Mouse (Mus musculus): ENCODE results near the gene Gm9945.

Gene Gm9945

GRCm38 (mm10) chr11:53479783-53480301, at the start of gene Gm9945, which contains the start of gene Sowaha:
Gm9945 (plus strand) TSS chr11:53480166.
Sowaha (minus strand) TSS chr11:53480274.
- no peak for DNase-seq (ENCODE audit: low spot score)

DNA sequence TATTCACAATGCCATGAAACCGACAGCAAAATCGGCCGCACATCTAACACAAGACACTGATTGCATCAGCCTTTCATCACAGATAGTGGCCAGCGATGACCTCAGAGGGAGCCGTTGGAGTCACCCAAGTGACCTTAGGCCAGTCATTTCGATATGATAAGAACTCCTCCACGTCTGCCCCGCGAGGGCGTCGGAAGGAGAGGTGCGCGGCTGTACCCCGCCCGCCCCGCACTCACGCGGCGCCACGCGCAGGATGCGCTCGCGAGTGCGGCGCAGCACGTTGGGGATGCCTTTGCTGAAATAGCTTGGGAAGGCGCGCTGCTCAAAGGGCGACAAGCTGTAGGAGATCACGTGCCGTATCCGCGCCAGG, 49.7 kb upstream of the Gm9945 start:
- DNase-seq (ENCODE audit: low spot score): no peak

GRCm38 (mm10) chr11:53430670-53431346, 49.2 kb upstream of the Gm9945 start, which contains the start of the genes Uqcrq and Gdf9:
Uqcrq (minus strand) TSS chr11:53430831.
Gdf9 (plus strand) TSS chr11:53431023.
- peak; percentile 99 for DNase-seq (ENCODE audit: low spot score)

GRCm38 (mm10) chr11:53431347-53432056, 48.5 kb upstream of the Gm9945 start:
- DNase-seq (ENCODE audit: low spot score): no peak

DNA sequence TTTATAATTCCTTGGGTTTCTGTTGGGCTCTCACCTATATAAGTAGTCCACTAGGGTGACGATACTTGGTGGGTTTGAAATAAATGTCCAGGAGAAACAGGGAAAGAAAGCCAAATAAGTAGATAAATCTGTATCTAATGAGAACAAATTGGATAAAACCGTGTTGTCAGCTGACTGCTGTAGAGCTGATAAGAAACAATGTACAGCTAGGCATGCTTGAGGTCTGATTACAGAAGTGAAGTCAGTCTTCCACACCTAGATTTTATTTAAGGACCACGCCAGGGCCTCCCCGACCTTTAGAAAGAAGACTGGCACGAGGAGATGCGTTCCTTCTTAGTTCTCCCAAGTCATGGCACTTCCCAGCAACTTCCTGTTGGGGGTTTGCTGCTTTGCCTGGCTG, 46.9 kb upstream of the Gm9945 start:
- no peak for DNase-seq (ENCODE audit: low spot score)

- no peak for DNase-seq (ENCODE audit: low spot score)
Observed at GRCm38 (mm10) chr11:53435504-53435903, 44.5 kb upstream of the Gm9945 start.

- DNase-seq (ENCODE audit: low spot score): no peak
Observed at GRCm38 (mm10) chr11:53436338-53436737, 43.6 kb upstream of the Gm9945 start.

- DNase-seq (ENCODE audit: low spot score): peak; percentile 37
Observed at GRCm38 (mm10) chr11:53441921-53442320, 38.0 kb upstream of the Gm9945 start.

DNA sequence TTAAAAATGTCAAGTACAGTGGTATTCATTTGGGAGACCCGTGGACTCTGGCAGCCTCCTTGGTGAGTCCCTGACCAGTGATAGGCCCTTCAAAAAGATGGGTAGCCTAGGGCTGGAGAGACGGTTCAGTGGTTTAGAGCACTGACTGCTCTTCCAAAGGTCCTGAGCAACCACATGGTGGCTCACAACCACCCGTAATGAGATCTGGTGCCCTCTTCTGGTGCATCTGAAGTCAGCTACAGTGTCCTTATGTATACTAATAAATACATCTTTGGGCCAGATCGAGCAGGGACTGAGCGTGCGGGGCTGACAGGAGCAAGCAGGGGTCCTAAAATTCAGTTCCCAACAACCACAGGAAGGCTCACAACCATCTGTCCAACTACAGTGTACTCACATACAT, 36.1 kb upstream of the Gm9945 start:
- peak; percentile 56 for DNase-seq (ENCODE audit: low spot score)

- no peak for DNase-seq (ENCODE audit: low spot score)
Observed at GRCm38 (mm10) chr11:53445562-53445961, 34.4 kb upstream of the Gm9945 start.

GRCm38 (mm10) chr11:53446183-53446582, 33.8 kb upstream of the Gm9945 start:
- DNase-seq (ENCODE audit: low spot score): no peak

DNA sequence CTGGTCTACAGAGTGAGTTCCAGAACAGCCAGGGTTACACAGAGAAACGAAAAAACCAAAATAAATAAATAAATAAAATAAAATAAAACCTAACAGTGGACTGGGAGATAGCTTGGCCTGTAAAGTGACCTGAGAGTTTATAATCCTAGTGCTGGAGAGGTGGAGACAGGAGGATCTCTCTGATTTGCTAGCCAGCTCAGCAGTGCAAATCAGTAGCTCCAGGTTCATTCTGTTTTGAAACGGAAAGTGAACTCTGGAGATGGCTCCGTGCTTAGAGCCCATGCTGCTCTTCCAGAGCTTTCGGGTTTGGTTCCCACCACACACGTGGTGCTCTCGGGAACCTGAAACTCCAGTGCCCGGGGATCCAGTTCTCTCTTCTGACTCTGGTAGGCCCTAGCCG, 32.0 kb upstream of the Gm9945 start:
- no peak for DNase-seq (ENCODE audit: low spot score)

GRCm38 (mm10) chr11:53448529-53448928, 31.4 kb upstream of the Gm9945 start:
- DNase-seq (ENCODE audit: low spot score): no peak

DNA sequence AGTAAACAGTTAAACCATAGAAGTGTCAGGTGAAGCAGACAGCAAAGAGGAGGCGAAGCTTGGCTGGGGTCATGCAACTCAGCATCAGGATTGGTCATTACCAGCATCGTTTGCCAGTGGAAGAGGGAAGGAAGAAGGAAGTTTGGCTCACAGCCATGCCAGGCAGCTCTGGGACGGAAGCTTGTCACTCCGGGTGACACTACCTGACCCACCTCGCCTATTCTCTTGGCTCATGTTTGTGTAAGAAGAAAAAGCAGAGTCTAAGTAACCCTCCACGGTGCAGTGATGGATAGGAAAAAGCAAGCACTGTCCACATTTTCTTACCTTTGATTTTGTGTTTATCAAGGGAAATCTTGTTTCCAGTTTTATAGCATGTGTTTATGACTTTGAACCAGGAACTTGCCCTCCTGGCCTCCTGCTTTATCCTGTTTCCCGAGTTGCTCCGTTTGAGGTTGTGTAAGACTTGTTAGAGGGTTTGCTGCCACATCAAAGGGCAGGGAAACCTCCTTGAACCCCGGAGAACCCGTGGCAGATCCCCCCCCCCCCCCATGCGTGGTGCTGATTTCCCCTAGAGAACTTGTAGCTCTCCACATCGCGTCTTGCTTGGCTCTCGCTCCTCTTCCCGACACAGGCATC, 29.8 kb upstream of the Gm9945 start:
- peak; percentile 34 for DNase-seq (ENCODE audit: low spot score)

- DNase-seq (ENCODE audit: low spot score): no peak
Observed at GRCm38 (mm10) chr11:53451361-53451760, 28.6 kb upstream of the Gm9945 start.

- DNase-seq (ENCODE audit: low spot score): no peak
Observed at GRCm38 (mm10) chr11:53452396-53452795, 27.6 kb upstream of the Gm9945 start.

DNA sequence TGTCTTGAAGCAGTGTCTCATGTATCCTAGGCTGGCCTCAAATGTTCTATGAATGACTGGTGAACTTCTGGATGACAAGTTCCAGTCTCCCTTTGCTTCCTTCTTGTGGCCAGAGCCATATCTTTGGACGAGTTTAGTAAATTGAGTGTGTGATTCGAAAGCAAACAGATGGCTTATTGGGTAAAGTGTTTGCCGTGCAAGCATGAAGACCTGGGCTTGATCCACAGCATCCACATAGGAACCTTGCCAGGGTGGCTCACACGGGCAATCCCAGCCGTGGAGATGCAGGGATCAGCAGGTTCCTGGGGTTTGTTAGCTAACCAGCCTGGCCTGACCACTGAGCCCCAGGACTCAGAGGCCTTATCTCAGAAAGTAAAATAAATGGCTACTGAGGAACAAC, 26.9 kb upstream of the Gm9945 start:
- no peak for DNase-seq (ENCODE audit: low spot score)

GRCm38 (mm10) chr11:53456474-53457371, 23.2 kb upstream of the Gm9945 start, which contains the start of the genes Gm10447 and Shroom1:
Gm10447 (minus strand) TSS chr11:53457110.
Shroom1 (plus strand) TSS chr11:53457205.
- DNase-seq (ENCODE audit: low spot score): no peak

GRCm38 (mm10) chr11:53457372-53457954, 22.5 kb upstream of the Gm9945 start:
- DNase-seq (ENCODE audit: low spot score): no peak

DNA sequence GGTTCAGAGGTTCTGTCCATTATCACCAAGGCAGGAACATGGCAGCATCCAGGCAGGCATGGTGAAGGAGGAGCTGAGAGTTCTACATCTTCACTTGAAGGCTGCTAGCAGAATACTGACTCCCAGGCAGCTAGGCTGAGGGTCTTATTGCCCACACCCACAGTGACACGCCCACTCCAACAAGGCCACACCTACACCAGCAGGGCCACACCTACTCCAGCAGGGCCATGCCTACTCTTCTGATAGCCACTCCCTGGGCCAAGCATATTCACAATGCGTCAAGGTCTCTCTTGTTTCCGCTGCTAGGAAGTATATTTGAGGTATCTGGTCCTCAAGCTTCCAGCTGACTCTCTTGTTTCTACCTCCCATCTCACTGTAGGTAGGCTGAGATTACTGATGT, 21.0 kb upstream of the Gm9945 start:
- DNase-seq (ENCODE audit: low spot score): no peak

DNA sequence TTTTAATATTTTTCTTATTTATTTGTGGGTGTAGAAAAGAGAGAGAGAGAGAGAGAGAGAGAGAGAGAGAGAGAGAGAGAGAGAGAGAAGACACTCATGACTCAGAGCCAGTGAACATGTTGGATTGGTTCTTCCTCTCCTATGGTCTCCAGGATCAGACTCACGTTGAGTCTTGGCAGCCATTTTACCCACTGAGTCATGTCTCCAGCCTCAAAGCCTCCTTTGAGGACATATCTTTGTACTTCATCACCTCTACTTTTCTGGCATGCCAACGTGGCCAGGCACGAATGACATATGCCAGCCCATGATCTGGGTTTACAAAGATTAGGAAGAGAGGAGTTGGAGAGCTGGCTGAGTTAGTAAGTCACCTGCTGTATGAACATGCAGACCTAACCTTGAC, 19.8 kb upstream of the Gm9945 start:
- no peak for DNase-seq (ENCODE audit: low spot score)
